Mouse (Mus musculus) cortical plate, adult 2 months (tissue): ENCODE measurements around the gene Olfr1423.
A peak's percentile ranks its signal among the peaks of the same experiment; 100 is the strongest.

Experiments used
- CTCF ChIP-seq: fragments of 200-500 bp; IDR thresholded peaks from 2 replicates; pipeline ENCODE4 v1.5.1; 2011; ENCODE audit warnings: mild to moderate bottlenecking, control low read depth, low read length; ENCODE audit not compliant: insufficient read depth; ENCODE audit errors: extremely low read depth
- POLR2A ChIP-seq: fragments of 200-500 bp; IDR thresholded peaks from 2 replicates; pipeline ENCODE4 v1.6.1; 2011; ENCODE audit warnings: mild to moderate bottlenecking, low read length, control low read depth; ENCODE audit not compliant: insufficient read depth; ENCODE audit errors: extremely low read depth

GRCm38 (mm10) chr19:12007105-12007931 lies 33.8 kb downstream of the Olfr1423 start:
- TF ChIP-seq CTCF = peak; percentile 25; the same call in 1 of the 2 replicates
- no peak for TF ChIP-seq POLR2A
